Mouse (Mus musculus): ENCODE results near the gene AW146154. TPM values are rescaled to one million over a fixed set of nuclear protein-coding genes. Genes with fewer than 3 reads are reported as not detected.
A peak's percentile ranks its signal among the peaks of the same experiment; 100 is the strongest.
"Not testable (repeated sequence)": the region's sequence is repeated elsewhere in the genome, so short reads cannot be mapped to it uniquely, and the experiment has no call there.

The AW146154 gene
- polyA plus RNA-seq (2014; fragmentation: Nextera tagmentation; extraction: Ambion mirVana): 6.3 and 7.1 TPM in 2 replicates

GRCm38 (mm10) chr7:41499389-41500049 is at the start of gene AW146154, which contains the start of gene Gm20449:
AW146154 (minus strand) TSS chr7:41499890.
Gm20449 (minus strand) TSS chr7:41499417.
- peaks cover 5% of the 10 kb centered on the region; the same call in 1 of the 2 replicates for H3K36me3 ChIP-seq (ENCODE audit: control insufficient read depth, insufficient read depth, low read length)
- H3K4me3 ChIP-seq (ENCODE audit: control insufficient read depth in 1 of 2, insufficient read depth in 1 of 2, low read depth in 1 of 2, low read length in 2 of 2): peak within 1 kb of the TSS; percentile 61 to 76
- H3K9ac ChIP-seq (ENCODE audit: low read length): peak within 1 kb of the TSS; percentile 75
- H3K4me2 ChIP-seq (ENCODE audit: low read length): peak within 1 kb of the TSS; percentile 97
- H3K27ac ChIP-seq (replicated peaks in 1 of 2; ENCODE audit: control insufficient read depth in 1 of 2, insufficient read depth in 1 of 2, low read depth in 2 of 2, low read length in 2 of 2): peak within 1 kb of the TSS; percentile 69 to 71
- no peaks in the 10 kb centered on the region for H3K4me1 ChIP-seq (ENCODE audit: control insufficient read depth in 2 of 2, insufficient read depth in 2 of 2, low read length in 2 of 2)
- WGBS: 0% methylated on average over 18 of the region's 18 CpGs
- peak; percentile 96 for ATAC-seq (ENCODE audit: insufficient number of reproducible peaks, insufficient read depth, low FRiP score, low read depth)
- no peaks in the 10 kb centered on the region for H3K9me3 ChIP-seq (ENCODE audit: control insufficient read depth, low read length)
- no peaks in the 10 kb centered on the region for H3K27me3 ChIP-seq (ENCODE audit: control insufficient read depth, insufficient read depth, low read length)

GRCm38 (mm10) chr7:41512672-41513071 is 13.0 kb upstream of the AW146154 start:
- no peaks in the 10 kb centered on the region for H3K36me3 ChIP-seq (ENCODE audit: control insufficient read depth, insufficient read depth, low read length)
- ATAC-seq (ENCODE audit: insufficient number of reproducible peaks, insufficient read depth, low FRiP score, low read depth): no peak
- H3K9ac ChIP-seq (ENCODE audit: low read length): no peak overlapping the region
- no peaks in the 10 kb centered on the region for H3K4me1 ChIP-seq (ENCODE audit: control insufficient read depth in 2 of 2, insufficient read depth in 2 of 2, low read length in 2 of 2)
- H3K4me3 ChIP-seq (ENCODE audit: control insufficient read depth in 1 of 2, insufficient read depth in 1 of 2, low read depth in 1 of 2, low read length in 2 of 2): no peak overlapping the region
- H3K9me3 ChIP-seq (ENCODE audit: control insufficient read depth, low read length): peaks cover 13% of the 10 kb centered on the region
- H3K27me3 ChIP-seq (ENCODE audit: control insufficient read depth, insufficient read depth, low read length): no peaks in the 10 kb centered on the region
- no peak overlapping the region for H3K27ac ChIP-seq (replicated peaks in 1 of 2; ENCODE audit: control insufficient read depth in 1 of 2, insufficient read depth in 1 of 2, low read depth in 2 of 2, low read length in 2 of 2)
- no peak overlapping the region for H3K4me2 ChIP-seq (ENCODE audit: low read length)
- WGBS: 83% methylated on average over 3 of the region's 3 CpGs

- 26% methylated on average over 1 of the region's 1 CpGs for WGBS
- no peak overlapping the region for H3K9ac ChIP-seq (ENCODE audit: low read length)
- H3K9me3 ChIP-seq (ENCODE audit: control insufficient read depth, low read length): peaks cover 9% of the 10 kb centered on the region
- H3K27ac ChIP-seq (replicated peaks in 1 of 2; ENCODE audit: control insufficient read depth in 1 of 2, insufficient read depth in 1 of 2, low read depth in 2 of 2, low read length in 2 of 2): no peak overlapping the region
- no peak overlapping the region for H3K4me3 ChIP-seq (ENCODE audit: control insufficient read depth in 1 of 2, insufficient read depth in 1 of 2, low read depth in 1 of 2, low read length in 2 of 2)
- no peaks in the 10 kb centered on the region for H3K4me1 ChIP-seq (ENCODE audit: control insufficient read depth in 2 of 2, insufficient read depth in 2 of 2, low read length in 2 of 2)
- no peak overlapping the region for H3K4me2 ChIP-seq (ENCODE audit: low read length)
- H3K36me3 ChIP-seq (ENCODE audit: control insufficient read depth, insufficient read depth, low read length): no peaks in the 10 kb centered on the region
- ATAC-seq (ENCODE audit: insufficient number of reproducible peaks, insufficient read depth, low FRiP score, low read depth): no peak
- no peaks in the 10 kb centered on the region for H3K27me3 ChIP-seq (ENCODE audit: control insufficient read depth, insufficient read depth, low read length)
These were observed 12.5 kb upstream of the AW146154 start for GRCm38 (mm10) chr7:41512207-41512606.

GRCm38 (mm10) chr7:41502402-41502801 is 2.7 kb upstream of the AW146154 start:
- no peak overlapping the region for H3K27ac ChIP-seq (replicated peaks in 1 of 2; ENCODE audit: control insufficient read depth in 1 of 2, insufficient read depth in 1 of 2, low read depth in 2 of 2, low read length in 2 of 2)
- H3K4me3 ChIP-seq (ENCODE audit: control insufficient read depth in 1 of 2, insufficient read depth in 1 of 2, low read depth in 1 of 2, low read length in 2 of 2): no peak overlapping the region
- no peak for ATAC-seq (ENCODE audit: insufficient number of reproducible peaks, insufficient read depth, low FRiP score, low read depth)
- no peaks in the 10 kb centered on the region for H3K36me3 ChIP-seq (ENCODE audit: control insufficient read depth, insufficient read depth, low read length)
- H3K9me3 ChIP-seq (ENCODE audit: control insufficient read depth, low read length): no peaks in the 10 kb centered on the region
- H3K27me3 ChIP-seq (ENCODE audit: control insufficient read depth, insufficient read depth, low read length): no peaks in the 10 kb centered on the region
- H3K4me1 ChIP-seq (ENCODE audit: control insufficient read depth in 2 of 2, insufficient read depth in 2 of 2, low read length in 2 of 2): no peaks in the 10 kb centered on the region
- no peak overlapping the region for H3K9ac ChIP-seq (ENCODE audit: low read length)
- H3K4me2 ChIP-seq (ENCODE audit: low read length): no peak overlapping the region
- 19% methylated on average over 1 of the region's 1 CpGs for WGBS

- Histone ChIP-seq H3K27me3 (ENCODE audit: control insufficient read depth, insufficient read depth, low read length) (no peaks in the 10 kb centered on the region), H3K4me2 (ENCODE audit: low read length) (peak overlapping the region; percentile 97), H3K27ac (replicated peaks in 1 of 2; ENCODE audit: control insufficient read depth in 1 of 2, insufficient read depth in 1 of 2, low read depth in 2 of 2, low read length in 2 of 2) (no peak overlapping the region), H3K36me3 (ENCODE audit: control insufficient read depth, insufficient read depth, low read length) (no peaks in the 10 kb centered on the region), H3K9ac (ENCODE audit: low read length) (peak overlapping the region; percentile 75), H3K4me1 (ENCODE audit: control insufficient read depth in 2 of 2, insufficient read depth in 2 of 2, low read length in 2 of 2) (no peaks in the 10 kb centered on the region), H3K9me3 (ENCODE audit: control insufficient read depth, low read length) (no peaks in the 10 kb centered on the region), H3K4me3 (ENCODE audit: control insufficient read depth in 1 of 2, insufficient read depth in 1 of 2, low read depth in 1 of 2, low read length in 2 of 2) (peak overlapping the region; percentile 61 to 76)
- 18% methylated on average over 22 of the region's 22 CpGs for WGBS
- no peak for ATAC-seq (ENCODE audit: insufficient number of reproducible peaks, insufficient read depth, low FRiP score, low read depth)
These were observed 653 bp upstream of the AW146154 start for GRCm38 (mm10) chr7:41500151-41500934.

GRCm38 (mm10) chr7:41499018-41499388 is 687 bp downstream of the AW146154 start:
- H3K9me3 ChIP-seq (ENCODE audit: control insufficient read depth, low read length); H3K27me3 ChIP-seq (ENCODE audit: control insufficient read depth, insufficient read depth, low read length); H3K36me3 ChIP-seq (ENCODE audit: control insufficient read depth, insufficient read depth, low read length); H3K4me1 ChIP-seq (ENCODE audit: control insufficient read depth in 2 of 2, insufficient read depth in 2 of 2, low read length in 2 of 2): not testable (repeated sequence)
- under 1% methylated on average over 6 of the region's 6 CpGs for WGBS
- peak; percentile 37; the same call in 1 of the 2 replicates for ATAC-seq (ENCODE audit: insufficient number of reproducible peaks, insufficient read depth, low FRiP score, low read depth)
- H3K9ac ChIP-seq (ENCODE audit: low read length): peak overlapping the region; percentile 75
- H3K4me3 ChIP-seq (ENCODE audit: control insufficient read depth in 1 of 2, insufficient read depth in 1 of 2, low read depth in 1 of 2, low read length in 2 of 2): peak overlapping the region; percentile 61 to 76
- H3K27ac ChIP-seq (replicated peaks in 1 of 2; ENCODE audit: control insufficient read depth in 1 of 2, insufficient read depth in 1 of 2, low read depth in 2 of 2, low read length in 2 of 2): peak overlapping the region; percentile 69 to 71; a peak in 3 of 4 replicates
- peak overlapping the region; percentile 97 for H3K4me2 ChIP-seq (ENCODE audit: low read length)

- H3K4me1 ChIP-seq (ENCODE audit: control insufficient read depth in 2 of 2, insufficient read depth in 2 of 2, low read length in 2 of 2); H3K9me3 ChIP-seq (ENCODE audit: control insufficient read depth, low read length); ATAC-seq (ENCODE audit: insufficient number of reproducible peaks, insufficient read depth, low FRiP score, low read depth); H3K27ac ChIP-seq (replicated peaks in 1 of 2; ENCODE audit: control insufficient read depth in 1 of 2, insufficient read depth in 1 of 2, low read depth in 2 of 2, low read length in 2 of 2); H3K27me3 ChIP-seq (ENCODE audit: control insufficient read depth, insufficient read depth, low read length); H3K36me3 ChIP-seq (ENCODE audit: control insufficient read depth, insufficient read depth, low read length): not testable (repeated sequence)
- Histone ChIP-seq H3K4me3 (ENCODE audit: control insufficient read depth in 1 of 2, insufficient read depth in 1 of 2, low read depth in 1 of 2, low read length in 2 of 2) (peak overlapping the region in 1 of 2 experiments; percentile 76; a peak in 1 of 4 replicates), H3K4me2 (ENCODE audit: low read length) (peak overlapping the region; percentile 97), H3K9ac (ENCODE audit: low read length) (peak overlapping the region; percentile 75; the same call in 1 of the 2 replicates)
- WGBS: 50% methylated on average over 2 of the region's 4 CpGs
These were observed 1.2 kb downstream of the AW146154 start for GRCm38 (mm10) chr7:41498464-41498863.

Measured in heart, embryonic 14.5 days (tissue).